24 mouse cellular contexts compared by ENCODE assay signal in genomic region chr10:7033459-7033858, GRCm38 (mm10). TPM values are rescaled to one million over a fixed set of nuclear protein-coding genes. Genes with fewer than 3 reads are reported as not detected.
A peak's percentile ranks its signal among the peaks of the same experiment; 100 is the strongest.
DNase-seq lines count a peak whose midpoint lies in the region; ATAC-seq and TF ChIP-seq lines count a peak whose summit lies in the region.
"Had no signal": no experiment of that assay in that cellular context is flagged by ENCODE, and none has a peak within 500 bp of the region (broad histone marks: within the 10 kb centered on the region; RNA-seq: fewer than 3 reads in every experiment).

No protein-coding gene starts in this region.

- H3K4me3 ChIP-seq in CH12.LX (replicated peaks in 1 of 3; ENCODE audit: low read depth in 2 of 3, low read length in 2 of 3, poor library complexity in 1 of 3), result no peak overlapping the region
- H3K4me3 ChIP-seq: embryonic facial prominence, embryonic 13.5 days; embryonic facial prominence, embryonic 15.5 days; erythroblast, embryonic 14.5 days; forebrain, embryonic 13.5 days; forebrain, embryonic 15.5 days had no signal

- no peaks in the 10 kb centered on the region for H3K79me2 ChIP-seq in CH12.LX (replicated peaks; ENCODE audit: control insufficient read depth, extremely low read depth, insufficient read depth, poor library complexity, severe bottlenecking)

- no peak overlapping the region for H3K9ac ChIP-seq in CH12.LX (ENCODE audit: insufficient read depth, low read depth)
- H3K9ac ChIP-seq: embryonic facial prominence, embryonic 13.5 days; embryonic facial prominence, embryonic 15.5 days; forebrain, embryonic 13.5 days; forebrain, embryonic 15.5 days had no signal

- dilution Hi-C loops in CH12.LX (cut with MboI; ENCODE audit: extremely low pct_ligation_motif_present, extremely low pct_unique_long_range_greater_than_20kb, low sequenced_read_pairs), result no loop called here

- no peaks in the 10 kb centered on the region for H3K36me3 ChIP-seq in CH12.LX (replicated peaks in 1 of 2; ENCODE audit: control insufficient read depth in 1 of 2, insufficient read depth in 1 of 2, low read length in 1 of 2)
- H3K36me3 ChIP-seq: embryonic facial prominence, embryonic 13.5 days; embryonic facial prominence, embryonic 15.5 days; forebrain, embryonic 15.5 days had no signal

- no peak for TF ChIP-seq POLR2A in CH12.LX (IDR thresholded peaks at IDR 0.05; ENCODE audit: low read depth, low read length)

- H3K9me3 ChIP-seq in CH12.LX (replicated peaks; ENCODE audit: low read length), result no peaks in the 10 kb centered on the region
- H3K9me3 ChIP-seq: embryonic facial prominence, embryonic 13.5 days; embryonic facial prominence, embryonic 15.5 days; forebrain, embryonic 13.5 days; forebrain, embryonic 15.5 days had no signal

- TF ChIP-seq CTCF in CH12.LX (conservative IDR thresholded peaks at IDR 0.05 in 1 of 2, IDR thresholded peaks at IDR 0.05 in 1 of 2; ENCODE audit: low read depth in 2 of 2, low read length in 2 of 2), result no peak

- no peak overlapping the region for H3K27ac ChIP-seq in CH12.LX (ENCODE audit: insufficient read depth, low read depth)
- H3K27ac ChIP-seq: embryonic facial prominence, embryonic 13.5 days; embryonic facial prominence, embryonic 15.5 days; forebrain, embryonic 13.5 days; forebrain, embryonic 15.5 days had no signal

- DNase-seq in A20 (ENCODE audit: low read depth, low spot score) (peak; percentile 43), CH12.LX (ENCODE audit: extremely low read depth) (no peak)
- DNase-seq in retina, embryonic 14.5 days (ENCODE audit: low spot score), result no peak
- no peak for DNase-seq in layer of hippocampus, postnatal 36 days
- DNase-seq in layer of hippocampus, adult 9-11 months, result no peak
- DNase-seq: adrenal gland, adult 2 months; adrenal gland, postnatal 10 days; adrenal gland, postnatal 25 days; B cell, adult 2 months; cerebellum, adult 11 months; cerebellum, adult 18-20 months; cerebellum, adult 8-10 months; cerebellum, adult 9-11 months; cerebellum, postnatal 14 days; cerebellum, postnatal 36 days; embryo, embryonic 11 days had no signal

- 0 out of 2 replicates have a peak, but pooled peaks have one; percentile 32 for ATAC-seq in megakaryocyte progenitor cell, adult 5-6 weeks (replicated peaks; ENCODE audit: poor library complexity)
- ATAC-seq: CD4-positive, CD25-positive, alpha-beta regulatory T cell, adult 4 months; forebrain, embryonic 13.5 days; forebrain, embryonic 15.5 days had no signal

- no peak overlapping the region for H3K4me2 ChIP-seq in CH12.LX (ENCODE audit: insufficient read depth, low read depth, poor library complexity, severe bottlenecking)
- H3K4me2 ChIP-seq: embryonic facial prominence, embryonic 13.5 days; embryonic facial prominence, embryonic 15.5 days; forebrain, embryonic 13.5 days; forebrain, embryonic 15.5 days had no signal

- peaks cover 0 to 32% of the 10 kb centered on the region in 2 experiments; a peak in 2 of 4 replicates for H3K4me1 ChIP-seq in CH12.LX (ENCODE audit: control insufficient read depth in 1 of 2, insufficient read depth in 2 of 2)
- H3K4me1 ChIP-seq: embryonic facial prominence, embryonic 15.5 days; forebrain, embryonic 13.5 days; forebrain, embryonic 15.5 days had no signal

- no peaks in the 10 kb centered on the region for H3K27me3 ChIP-seq in CH12.LX (replicated peaks)
- H3K27me3 ChIP-seq: embryonic facial prominence, embryonic 13.5 days; embryonic facial prominence, embryonic 15.5 days; forebrain, embryonic 13.5 days; forebrain, embryonic 15.5 days had no signal

- in situ Hi-C loops in CH12.LX (cut with MboI; ENCODE audit: low pct_ligation_motif_present, low pct_unique_long_range_greater_than_20kb, low sequenced_read_pairs), result no loop called here

- peak; percentile 52 for TF ChIP-seq EP300 in CH12.LX (IDR thresholded peaks at IDR 0.05; ENCODE audit: low read length)

- no peak for TF ChIP-seq RAD21 in CH12.LX (IDR thresholded peaks at IDR 0.05; ENCODE audit: low read depth, low read length)

TF ChIP-seq in CH12.LX, 34 proteins besides CTCF, POLR2A, EP300 and RAD21:
- TF ChIP-seq TCF12 (IDR thresholded peaks at IDR 0.05; ENCODE audit: low read depth, low read length) (no peak), IRF4 (IDR thresholded peaks at IDR 0.05; ENCODE audit: low read depth, low read length) (peak; percentile 79), MEF2A (IDR thresholded peaks at IDR 0.05; ENCODE audit: borderline replicate concordance, low read depth, low read length) (0 out of 2 replicates have a peak, but pooled peaks have one; percentile 28)

RNA-seq across cellular contexts. Expression of gene Ipcef1, which starts 18.8 kb away (rescaled TPM):
- total RNA-seq in CH12.LX (2012; rRNA removed) (1.7 and 3.0 TPM in 2 replicates), CH12.LX (2014; rRNA removed) (6.8 and 9.1 TPM in 2 replicates)
- polyA plus RNA-seq in CH12.LX (2012; ENCODE audit: insufficient read length, low read depth), result 4.1 and 5.0 TPM in 2 replicates
- total RNA-seq in megakaryocyte progenitor cell, adult 5-6 weeks (2015), result 3.6 and 7.5 TPM in 2 replicates
- 3.6 and 6.1 TPM in 2 replicates for total RNA-seq in megakaryocyte progenitor cell, adult 5-6 weeks (2017)
- total RNA-seq in layer of hippocampus, postnatal 36 days (2021), result 10 to 100 TPM; 16.2 to 19.1 TPM
- total RNA-seq: MEL had no signal
